Mouse (Mus musculus): ENCODE data around the gene Jsrp1. TPM values are rescaled to one million over a fixed set of nuclear protein-coding genes. Genes with fewer than 3 reads are reported as not detected.
"Not testable (repeated sequence)": the region's sequence is repeated elsewhere in the genome, so short reads cannot be mapped to it uniquely, and the experiment has no call there.

The Jsrp1 gene
- total and polyA plus RNA-seq, 3 experiments, result 0.39 TPM; not detected in 2

DNA sequence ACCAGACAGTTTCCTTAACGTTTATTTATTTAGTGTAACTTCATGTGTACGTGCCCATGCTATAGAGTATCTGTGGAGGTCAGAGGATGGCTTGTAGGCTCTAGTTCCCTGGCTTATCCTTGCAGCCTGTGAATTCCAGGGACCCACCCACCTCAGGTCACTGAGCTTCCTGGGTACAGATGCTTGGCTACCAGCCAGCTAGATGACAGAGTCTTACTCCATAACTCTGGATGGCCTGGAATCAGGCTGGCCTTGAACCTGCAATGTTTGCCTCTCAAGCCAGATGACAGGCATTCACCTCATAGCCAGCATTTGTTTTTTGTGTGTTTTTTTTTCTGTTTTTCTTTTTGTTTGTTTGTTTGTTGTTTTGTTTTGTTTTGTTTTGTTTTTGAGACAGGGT is 3.9 kb upstream of the Jsrp1 start:
- DNase-seq (ENCODE audit: low read depth, low spot score), result no peak
- Histone ChIP-seq H3K27ac (ENCODE audit: control insufficient read depth, low read depth, low read length) (no peak overlapping the region), H3K79me2 (ENCODE audit: control insufficient read depth, insufficient read depth, low read length, poor library complexity) (no peaks in the 10 kb centered on the region), H3K27me3 (ENCODE audit: control insufficient read depth in 1 of 2, insufficient read depth in 2 of 2, low read length in 2 of 2) (no peaks in the 10 kb centered on the region), H3K4me3 (ENCODE audit: control insufficient read depth in 1 of 2, insufficient read depth in 1 of 2, low read depth in 2 of 2, low read length in 2 of 2) (no peak overlapping the region), H3K36me3 (ENCODE audit: control insufficient read depth in 1 of 2, insufficient read depth in 2 of 2, low read length in 2 of 2) (peaks cover 0 to 4% of the 10 kb centered on the region in 2 experiments; a peak in 1 of 4 replicates), H3K9ac (ENCODE audit: control insufficient read depth, low read depth, low read length, poor library complexity, severe bottlenecking) (no peak overlapping the region), H3K9me3 (replicated peaks; ENCODE audit: insufficient read depth, low read length) (no peaks in the 10 kb centered on the region), H3K4me1 (ENCODE audit: control insufficient read depth in 1 of 2, insufficient read depth in 2 of 2, low read length in 2 of 2) (peaks cover under 1 to 12% of the 10 kb centered on the region in 2 experiments; a peak in 3 of 4 replicates)
- TF ChIP-seq POLR2A (IDR thresholded peaks at IDR 0.05; ENCODE audit: control insufficient read depth in 1 of 2, insufficient read depth in 1 of 2, low read depth in 1 of 2, low read length in 2 of 2, poor library complexity in 1 of 2) (no peak), ZMIZ1 (IDR thresholded peaks at IDR 0.05; ENCODE audit: low read depth, low read length) (no peak), GABPA (IDR thresholded peaks at IDR 0.05; ENCODE audit: low read depth, low read length) (no peak), SMC3 (IDR thresholded peaks at IDR 0.05; ENCODE audit: low read depth, low read length) (no peak), MAFK (IDR thresholded peaks at IDR 0.05; ENCODE audit: borderline replicate concordance, low read depth, low read length) (no peak), GATA1 (IDR thresholded peaks at IDR 0.05; ENCODE audit: low read depth, low read length) (no peak), E2F4 (IDR thresholded peaks at IDR 0.05; ENCODE audit: borderline replicate concordance, low read depth, low read length) (no peak), CHD1 (IDR thresholded peaks at IDR 0.05; ENCODE audit: low read depth, low read length) (no peak), NELFE (IDR thresholded peaks at IDR 0.05; ENCODE audit: low read depth, low read length) (no peak), CHD2 (IDR thresholded peaks at IDR 0.05; ENCODE audit: low read length) (no peak)

DNA sequence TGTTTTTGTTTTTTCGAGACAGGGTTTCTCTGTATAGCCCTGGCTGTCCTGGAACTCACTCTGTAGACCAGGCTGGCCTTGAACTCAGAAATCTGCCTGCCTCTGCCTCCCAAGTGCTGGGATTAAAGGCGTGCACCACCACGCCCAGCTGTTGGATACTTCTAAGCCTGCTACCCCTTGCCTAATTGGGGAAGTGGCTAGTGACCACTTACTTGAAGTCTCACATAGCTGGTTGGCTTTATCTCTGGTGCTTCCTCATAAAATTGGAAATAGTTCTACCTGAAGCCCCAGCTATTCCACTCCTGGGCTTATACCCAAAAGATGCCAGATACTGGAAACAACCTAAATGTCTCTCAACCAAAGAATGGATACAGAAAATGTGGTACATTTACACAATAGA is 3.0 kb upstream of the Jsrp1 start:
- TF ChIP-seq ETS1 (IDR thresholded peaks at IDR 0.05; ENCODE audit: low read depth, low read length) (0 out of 2 replicates have a peak, but pooled peaks have one; percentile 7), GATA1 (IDR thresholded peaks at IDR 0.05; ENCODE audit: low read depth, low read length) (0 out of 2 replicates have a peak, but pooled peaks have one; percentile 17), TBP (IDR thresholded peaks at IDR 0.05; ENCODE audit: low read depth, low read length) (0 out of 2 replicates have a peak, but pooled peaks have one; percentile 47)
- not testable (repeated sequence) for H3K36me3 ChIP-seq (ENCODE audit: control insufficient read depth in 1 of 2, insufficient read depth in 2 of 2, low read length in 2 of 2); H3K4me3 ChIP-seq (ENCODE audit: control insufficient read depth in 1 of 2, insufficient read depth in 1 of 2, low read depth in 2 of 2, low read length in 2 of 2); H3K9ac ChIP-seq (ENCODE audit: control insufficient read depth, low read depth, low read length, poor library complexity, severe bottlenecking); H3K27me3 ChIP-seq (ENCODE audit: control insufficient read depth in 1 of 2, insufficient read depth in 2 of 2, low read length in 2 of 2); H3K27ac ChIP-seq (ENCODE audit: control insufficient read depth, low read depth, low read length); H3K79me2 ChIP-seq (ENCODE audit: control insufficient read depth, insufficient read depth, low read length, poor library complexity); H3K9me3 ChIP-seq (replicated peaks; ENCODE audit: insufficient read depth, low read length)
- peaks cover 0 to 12% of the 10 kb centered on the region in 2 experiments; a peak in 2 of 4 replicates for H3K4me1 ChIP-seq (ENCODE audit: control insufficient read depth in 1 of 2, insufficient read depth in 2 of 2, low read length in 2 of 2)
- DNase-seq (ENCODE audit: low read depth, low spot score), result peak; percentile 62

DNA sequence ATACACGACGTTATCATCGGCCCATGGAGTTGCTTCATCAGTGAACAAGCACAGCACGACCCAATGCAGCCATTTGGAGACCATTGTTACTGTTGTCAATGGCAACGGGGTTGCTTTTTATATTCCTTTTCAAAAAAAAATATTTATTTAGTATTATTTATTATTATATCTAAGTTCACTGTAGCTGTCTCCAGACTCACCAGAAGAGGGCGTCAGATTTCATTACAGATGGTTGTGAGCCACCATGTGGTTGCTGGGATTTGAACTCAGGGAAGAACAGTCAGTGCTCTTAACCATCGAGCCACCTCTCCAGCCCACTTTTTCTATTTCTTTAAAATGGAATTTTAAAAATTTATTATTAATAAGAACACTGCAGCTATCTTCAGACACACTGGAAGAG is 1.5 kb upstream of the Jsrp1 start:
- no peaks in the 10 kb centered on the region for H3K9me3 ChIP-seq (replicated peaks; ENCODE audit: insufficient read depth, low read length)
- H3K9ac ChIP-seq (ENCODE audit: control insufficient read depth, low read depth, low read length, poor library complexity, severe bottlenecking), result no peak overlapping the region
- TF ChIP-seq BHLHE40 (IDR thresholded peaks at IDR 0.05; ENCODE audit: borderline replicate concordance, low read depth, low read length) (no peak), UBTF (IDR thresholded peaks at IDR 0.05; ENCODE audit: borderline replicate concordance, insufficient read depth, low read depth, low read length) (no peak), CTCF (IDR thresholded peaks at IDR 0.05 in 2 of 3, conservative IDR thresholded peaks at IDR 0.05 in 1 of 3; ENCODE audit: control insufficient read depth in 1 of 3, insufficient read depth in 1 of 3, low read depth in 2 of 3, low read length in 3 of 3, poor library complexity in 1 of 3, severe bottlenecking in 1 of 3) (peak in 1 of 3 experiments; percentile 38; a peak in 2 of 6 replicates), SMC3 (IDR thresholded peaks at IDR 0.05; ENCODE audit: low read depth, low read length) (peak; percentile 6; the same call in 1 of the 2 replicates), MAZ (IDR thresholded peaks at IDR 0.05; ENCODE audit: low read depth, low read length) (no peak)

More for the DNA sequence above, 1.5 kb upstream of the Jsrp1 start:
- no peak overlapping the region for H3K27ac ChIP-seq (ENCODE audit: control insufficient read depth, low read depth, low read length)
- H3K36me3 ChIP-seq (ENCODE audit: control insufficient read depth in 1 of 2, insufficient read depth in 2 of 2, low read length in 2 of 2), result peaks cover 0 to 4% of the 10 kb centered on the region in 2 experiments; a peak in 1 of 4 replicates
- H3K4me3 ChIP-seq (ENCODE audit: control insufficient read depth in 1 of 2, insufficient read depth in 1 of 2, low read depth in 2 of 2, low read length in 2 of 2), result no peak overlapping the region
- H3K27me3 ChIP-seq (ENCODE audit: control insufficient read depth in 1 of 2, insufficient read depth in 2 of 2, low read length in 2 of 2), result no peaks in the 10 kb centered on the region
- H3K4me1 ChIP-seq (ENCODE audit: control insufficient read depth in 1 of 2, insufficient read depth in 2 of 2, low read length in 2 of 2), result peaks cover 0 to 10% of the 10 kb centered on the region in 2 experiments; a peak in 2 of 4 replicates
- no peaks in the 10 kb centered on the region for H3K79me2 ChIP-seq (ENCODE audit: control insufficient read depth, insufficient read depth, low read length, poor library complexity)
- DNase-seq (ENCODE audit: low read depth, low spot score), result no peak
